Mouse (Mus musculus) right cerebral cortex, postnatal 36 days (tissue): Measurements from ENCODE around the gene Cgrrf1.

ENCODE experiments used
- DNase-seq, 2 experiments: peaks; one replicate each; pipeline ENCODE4 v3.0.0; 2022; ENCODE audit warnings: low spot score in 2 of 2, mixed read lengths in 1 of 2

Gene Cgrrf1

DNA sequence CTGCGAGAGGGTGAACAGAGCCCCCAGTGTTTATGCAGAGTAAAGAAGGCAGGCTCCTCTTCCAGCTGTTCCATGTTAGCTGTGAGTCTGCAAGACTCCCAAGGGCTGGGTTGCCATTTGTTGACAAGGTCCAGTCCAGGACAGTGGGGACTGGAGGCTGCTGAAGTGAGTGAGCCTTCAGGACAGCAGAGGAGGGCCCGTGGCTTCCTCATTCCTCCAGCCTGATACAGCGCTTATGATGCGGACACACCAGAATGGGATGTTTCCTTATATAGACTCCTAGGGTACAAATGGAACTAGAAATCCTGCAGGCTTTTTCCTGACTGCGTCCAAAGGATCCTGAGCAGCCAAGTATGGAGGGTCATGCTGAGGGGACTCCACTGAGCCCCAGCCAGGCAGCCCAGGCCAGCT, 54.0 kb downstream of the Cgrrf1 start:
- peak in 1 of 2 experiments; percentile 15 for DNase-seq

- DNase-seq: no peak
Observed at GRCm38 (mm10) chr14:46889096-46889495, 57.2 kb downstream of the Cgrrf1 start.

DNA sequence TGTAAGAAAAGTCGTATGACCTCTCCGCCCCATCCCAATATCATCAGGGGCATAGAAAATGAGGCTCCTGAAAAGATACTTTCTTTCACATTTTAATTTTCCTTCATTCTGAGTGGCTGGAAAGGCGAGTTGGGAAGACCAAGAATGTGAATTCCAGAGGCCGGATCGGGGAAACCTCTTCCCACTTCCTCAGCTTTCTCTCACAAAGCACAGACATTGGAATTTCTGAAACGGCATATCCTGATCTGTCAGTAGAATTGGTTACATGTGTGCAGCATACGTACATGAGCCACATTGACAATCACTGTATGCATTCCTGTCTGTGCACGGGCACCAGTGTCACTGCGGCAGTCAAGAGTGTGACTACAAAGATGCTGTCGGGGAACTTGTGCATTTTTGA, 62.0 kb downstream of the Cgrrf1 start:
- no peak for DNase-seq

- no peak for DNase-seq
Observed at GRCm38 (mm10) chr14:46897953-46898352, 66.0 kb downstream of the Cgrrf1 start.

- peak; percentile 53 to 86 for DNase-seq
Observed at GRCm38 (mm10) chr14:46898626-46899025, 66.7 kb downstream of the Cgrrf1 start.

DNA sequence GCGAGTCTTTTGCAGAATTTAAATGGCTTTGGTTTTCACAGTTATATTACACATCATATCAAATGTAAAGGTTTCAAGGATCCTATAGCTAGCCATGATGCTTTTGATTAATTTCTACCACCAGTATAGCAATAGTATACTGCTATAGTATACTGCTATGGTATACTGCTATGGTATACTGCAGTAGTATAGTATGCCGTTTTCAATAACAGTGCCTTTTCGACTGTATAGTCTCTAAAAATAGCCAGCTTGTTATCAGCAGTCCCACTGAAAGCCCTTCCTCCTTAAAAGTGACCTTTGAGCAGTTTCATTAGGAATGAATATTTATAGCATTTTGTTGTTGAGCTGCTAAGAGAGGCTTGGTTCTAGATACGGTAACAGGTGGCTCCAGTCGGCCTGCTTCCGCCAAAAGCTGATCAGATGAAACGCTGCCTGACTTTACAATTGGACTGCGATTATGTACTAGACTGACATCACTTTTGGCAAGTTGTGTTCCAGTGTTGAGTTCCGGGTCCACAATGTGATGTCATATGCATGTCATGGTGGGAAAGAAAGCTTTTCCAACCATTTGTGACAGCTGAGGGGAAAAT, 70.7 kb downstream of the Cgrrf1 start:
- DNase-seq: no peak
